Mouse (Mus musculus): ENCODE results near the gene Pid1. TPM values are rescaled to one million over a fixed set of nuclear protein-coding genes. Genes with fewer than 3 reads are reported as not detected.
A peak's percentile ranks its signal among the peaks of the same experiment; 100 is the strongest.

The Pid1 gene
- polyA plus RNA-seq, 1 experiment from 2014 or later = 93.9 TPM

- Histone ChIP-seq H3K36me3 (ENCODE audit: control insufficient read depth, insufficient read depth, low read length) (no peaks in the 10 kb centered on the region), H3K4me3 (replicated peaks; ENCODE audit: low read depth, low read length) (no peak overlapping the region), H3K4me1 (ENCODE audit: control insufficient read depth, insufficient read depth, low read length) (no peaks in the 10 kb centered on the region), H3K27me3 (ENCODE audit: control insufficient read depth, insufficient read depth, low read length) (no peaks in the 10 kb centered on the region), H3K9me3 (ENCODE audit: control insufficient read depth, low read length) (no peaks in the 10 kb centered on the region), H3K9ac (replicated peaks; ENCODE audit: low read length) (no peak overlapping the region), H3K27ac (replicated peaks; ENCODE audit: low read depth, low read length) (no peak overlapping the region), H3K4me2 (ENCODE audit: low read length) (no peak overlapping the region)
- DNase-seq = no peak
- no peak for ATAC-seq (ENCODE audit: low FRiP score, low TSS enrichment)
- 93% methylated on average over 2 of the region's 2 CpGs for WGBS
Measured at GRCm38 (mm10) chr1:84271712-84272200, 92.2 kb downstream of the Pid1 start.

GRCm38 (mm10) chr1:84257656-84258055 is 106.3 kb downstream of the Pid1 start:
- Histone ChIP-seq H3K36me3 (ENCODE audit: control insufficient read depth, insufficient read depth, low read length) (no peaks in the 10 kb centered on the region), H3K4me3 (replicated peaks; ENCODE audit: low read depth, low read length) (no peak overlapping the region), H3K9ac (replicated peaks; ENCODE audit: low read length) (no peak overlapping the region), H3K27ac (replicated peaks; ENCODE audit: low read depth, low read length) (no peak overlapping the region), H3K4me2 (ENCODE audit: low read length) (no peak overlapping the region), H3K27me3 (ENCODE audit: control insufficient read depth, insufficient read depth, low read length) (no peaks in the 10 kb centered on the region), H3K9me3 (ENCODE audit: control insufficient read depth, low read length) (no peaks in the 10 kb centered on the region), H3K4me1 (ENCODE audit: control insufficient read depth, insufficient read depth, low read length) (no peaks in the 10 kb centered on the region)
- ATAC-seq (ENCODE audit: low FRiP score, low TSS enrichment) = no peak
- WGBS = 92% methylated on average over 2 of the region's 2 CpGs
- DNase-seq = no peak

- ATAC-seq (ENCODE audit: low FRiP score, low TSS enrichment) (no peak), DNase-seq (no peak)
- Histone ChIP-seq H3K27me3 (ENCODE audit: control insufficient read depth, insufficient read depth, low read length) (no peaks in the 10 kb centered on the region), H3K4me2 (ENCODE audit: low read length) (no peak overlapping the region), H3K9ac (replicated peaks; ENCODE audit: low read length) (no peak overlapping the region), H3K27ac (replicated peaks; ENCODE audit: low read depth, low read length) (no peak overlapping the region), H3K36me3 (ENCODE audit: control insufficient read depth, insufficient read depth, low read length) (no peaks in the 10 kb centered on the region), H3K4me1 (ENCODE audit: control insufficient read depth, insufficient read depth, low read length) (peaks cover 9% of the 10 kb centered on the region; the same call in 1 of the 2 replicates), H3K9me3 (ENCODE audit: control insufficient read depth, low read length) (no peaks in the 10 kb centered on the region), H3K4me3 (replicated peaks; ENCODE audit: low read depth, low read length) (no peak overlapping the region)
- WGBS = 82% methylated on average over 5 of the region's 5 CpGs
Measured at GRCm38 (mm10) chr1:84254361-84254760, 109.6 kb downstream of the Pid1 start.

- Histone ChIP-seq H3K9me3 (ENCODE audit: control insufficient read depth, low read length) (no peaks in the 10 kb centered on the region), H3K27ac (replicated peaks; ENCODE audit: low read depth, low read length) (no peak overlapping the region), H3K36me3 (ENCODE audit: control insufficient read depth, insufficient read depth, low read length) (no peaks in the 10 kb centered on the region), H3K4me2 (ENCODE audit: low read length) (no peak overlapping the region), H3K9ac (replicated peaks; ENCODE audit: low read length) (no peak overlapping the region), H3K4me1 (ENCODE audit: control insufficient read depth, insufficient read depth, low read length) (peaks cover 12% of the 10 kb centered on the region; the same call in 1 of the 2 replicates), H3K27me3 (ENCODE audit: control insufficient read depth, insufficient read depth, low read length) (no peaks in the 10 kb centered on the region), H3K4me3 (replicated peaks; ENCODE audit: low read depth, low read length) (no peak overlapping the region)
- no peak for ATAC-seq (ENCODE audit: low FRiP score, low TSS enrichment)
- no peak for DNase-seq
- 62% methylated on average over 3 of the region's 3 CpGs for WGBS
Measured at GRCm38 (mm10) chr1:84253838-84254237, 110.1 kb downstream of the Pid1 start.

- no peaks in the 10 kb centered on the region for H3K36me3 ChIP-seq (ENCODE audit: control insufficient read depth, insufficient read depth, low read length)
- peaks cover 12% of the 10 kb centered on the region; the same call in 1 of the 2 replicates for H3K4me1 ChIP-seq (ENCODE audit: control insufficient read depth, insufficient read depth, low read length)
- H3K4me2 ChIP-seq (ENCODE audit: low read length) = no peak overlapping the region
- H3K9me3 ChIP-seq (ENCODE audit: control insufficient read depth, low read length) = no peaks in the 10 kb centered on the region
- no peak overlapping the region for H3K27ac ChIP-seq (replicated peaks; ENCODE audit: low read depth, low read length)
- DNase-seq (no peak), ATAC-seq (ENCODE audit: low FRiP score, low TSS enrichment) (no peak)
- no peak overlapping the region for H3K4me3 ChIP-seq (replicated peaks; ENCODE audit: low read depth, low read length)
- H3K9ac ChIP-seq (replicated peaks; ENCODE audit: low read length) = no peak overlapping the region
- WGBS = 76% methylated on average over 1 of the region's 1 CpGs
- H3K27me3 ChIP-seq (ENCODE audit: control insufficient read depth, insufficient read depth, low read length) = no peaks in the 10 kb centered on the region
Measured at GRCm38 (mm10) chr1:84251205-84251604, 112.8 kb downstream of the Pid1 start.

GRCm38 (mm10) chr1:84250770-84251169 is 113.2 kb downstream of the Pid1 start:
- Histone ChIP-seq H3K9me3 (ENCODE audit: control insufficient read depth, low read length) (no peaks in the 10 kb centered on the region), H3K4me2 (ENCODE audit: low read length) (no peak overlapping the region), H3K36me3 (ENCODE audit: control insufficient read depth, insufficient read depth, low read length) (no peaks in the 10 kb centered on the region), H3K4me1 (ENCODE audit: control insufficient read depth, insufficient read depth, low read length) (peaks cover 12% of the 10 kb centered on the region; the same call in 1 of the 2 replicates), H3K9ac (replicated peaks; ENCODE audit: low read length) (no peak overlapping the region), H3K27me3 (ENCODE audit: control insufficient read depth, insufficient read depth, low read length) (no peaks in the 10 kb centered on the region), H3K27ac (replicated peaks; ENCODE audit: low read depth, low read length) (no peak overlapping the region), H3K4me3 (replicated peaks; ENCODE audit: low read depth, low read length) (no peak overlapping the region)
- DNase-seq (no peak), ATAC-seq (ENCODE audit: low FRiP score, low TSS enrichment) (no peak)
- WGBS = 94% methylated on average over 1 of the region's 1 CpGs

GRCm38 (mm10) chr1:84249772-84250338 is 114.1 kb downstream of the Pid1 start:
- Histone ChIP-seq H3K9me3 (ENCODE audit: control insufficient read depth, low read length) (no peaks in the 10 kb centered on the region), H3K27me3 (ENCODE audit: control insufficient read depth, insufficient read depth, low read length) (no peaks in the 10 kb centered on the region), H3K27ac (replicated peaks; ENCODE audit: low read depth, low read length) (no peak overlapping the region), H3K36me3 (ENCODE audit: control insufficient read depth, insufficient read depth, low read length) (no peaks in the 10 kb centered on the region), H3K4me2 (ENCODE audit: low read length) (no peak overlapping the region), H3K9ac (replicated peaks; ENCODE audit: low read length) (no peak overlapping the region), H3K4me3 (replicated peaks; ENCODE audit: low read depth, low read length) (no peak overlapping the region), H3K4me1 (ENCODE audit: control insufficient read depth, insufficient read depth, low read length) (peaks cover 12% of the 10 kb centered on the region; the same call in 1 of the 2 replicates)
- DNase-seq (peak; percentile 40), ATAC-seq (ENCODE audit: low FRiP score, low TSS enrichment) (no peak)
- WGBS = 39% methylated on average over 6 of the region's 6 CpGs

GRCm38 (mm10) chr1:84247111-84247510 is 116.9 kb downstream of the Pid1 start:
- ATAC-seq (ENCODE audit: low FRiP score, low TSS enrichment) (no peak), DNase-seq (no peak)
- Histone ChIP-seq H3K36me3 (ENCODE audit: control insufficient read depth, insufficient read depth, low read length) (no peaks in the 10 kb centered on the region), H3K4me1 (ENCODE audit: control insufficient read depth, insufficient read depth, low read length) (peaks cover 12% of the 10 kb centered on the region; the same call in 1 of the 2 replicates), H3K9ac (replicated peaks; ENCODE audit: low read length) (no peak overlapping the region), H3K27me3 (ENCODE audit: control insufficient read depth, insufficient read depth, low read length) (no peaks in the 10 kb centered on the region), H3K4me3 (replicated peaks; ENCODE audit: low read depth, low read length) (no peak overlapping the region), H3K4me2 (ENCODE audit: low read length) (no peak overlapping the region), H3K9me3 (ENCODE audit: control insufficient read depth, low read length) (no peaks in the 10 kb centered on the region), H3K27ac (replicated peaks; ENCODE audit: low read depth, low read length) (no peak overlapping the region)
- WGBS = 83% methylated on average over 3 of the region's 3 CpGs

- no peaks in the 10 kb centered on the region for H3K9me3 ChIP-seq (ENCODE audit: control insufficient read depth, low read length)
- H3K4me3 ChIP-seq (replicated peaks; ENCODE audit: low read depth, low read length) = no peak overlapping the region
- H3K36me3 ChIP-seq (ENCODE audit: control insufficient read depth, insufficient read depth, low read length) = no peaks in the 10 kb centered on the region
- H3K4me2 ChIP-seq (ENCODE audit: low read length) = no peak overlapping the region
- H3K4me1 ChIP-seq (ENCODE audit: control insufficient read depth, insufficient read depth, low read length) = no peaks in the 10 kb centered on the region
- no peak for ATAC-seq (ENCODE audit: low FRiP score, low TSS enrichment)
- no peaks in the 10 kb centered on the region for H3K27me3 ChIP-seq (ENCODE audit: control insufficient read depth, insufficient read depth, low read length)
- 89% methylated on average over 4 of the region's 4 CpGs for WGBS
- no peak overlapping the region for H3K27ac ChIP-seq (replicated peaks; ENCODE audit: low read depth, low read length)
- no peak for DNase-seq
- H3K9ac ChIP-seq (replicated peaks; ENCODE audit: low read length) = no peak overlapping the region
Measured at GRCm38 (mm10) chr1:84241192-84241828, 122.7 kb downstream of the Pid1 start.

All from midbrain, embryonic 14.5 days (tissue).